Mouse (Mus musculus) heart, postnatal 0 days (tissue): ENCODE data around the gene Grcc10. TPM values are rescaled to one million over a fixed set of nuclear protein-coding genes. Genes with fewer than 3 reads are reported as not detected.

Experiments used
- ATAC-seq: fragments of 200-750 bp; cut with Nextera tagmentation; 2 replicates; pipeline ENCODE4 v1.8.0; 2017; ENCODE audit warnings: low read depth, moderate number of reproducible peaks, moderate library complexity; ENCODE audit not compliant: insufficient read depth
- DNase-seq: peaks from one replicate; pipeline ENCODE4 v3.0.0-alpha.2; 2016; ENCODE audit warnings: low spot score
- H3K27ac ChIP-seq: fragments of 300-500 bp; sonication (generic); 2 replicates; pipeline ENCODE4 v1.5.1; 2014; ENCODE audit warnings: low read depth, mild to moderate bottlenecking
- H3K27me3 ChIP-seq: fragments of 300-500 bp; sonication (generic); 2 replicates; pipeline ENCODE4 v1.6.1; 2014; ENCODE audit warnings: low read length, mixed read lengths; ENCODE audit not compliant: control insufficient read depth, insufficient read depth
- H3K36me3 ChIP-seq: fragments of 300-500 bp; sonication (generic); replicated peaks from 2 replicates; pipeline ENCODE4 v1.6.1; 2014; ENCODE audit warnings: low read length, mixed read lengths; ENCODE audit not compliant: control insufficient read depth, insufficient read depth
- H3K4me1 ChIP-seq: fragments of 300-500 bp; sonication (generic); 2 replicates; pipeline ENCODE4 v1.6.1; 2014; ENCODE audit warnings: antibody characterized with exemption; ENCODE audit not compliant: control insufficient read depth, insufficient read depth
- H3K4me2 ChIP-seq: fragments of 300-500 bp; sonication (generic); 2 replicates; pipeline ENCODE4 v1.6.1; 2014; ENCODE audit warnings: low read depth, mild to moderate bottlenecking, low read length, moderate library complexity
- H3K4me3 ChIP-seq: fragments of 300-500 bp; sonication (generic); 2 replicates; pipeline ENCODE4 v1.5.1; 2014; ENCODE audit warnings: low read depth, low read length
- H3K9ac ChIP-seq: fragments of 300-500 bp; sonication (generic); replicated peaks from 2 replicates; pipeline ENCODE4 v1.6.1; 2014; ENCODE audit warnings: low read depth, low read length, mixed read lengths
- H3K9me3 ChIP-seq: fragments of 300-500 bp; sonication (generic); replicated peaks from 2 replicates; pipeline ENCODE4 v1.6.1; 2016; ENCODE audit warnings: low read length; ENCODE audit not compliant: control insufficient read depth
- CTCF ChIP-seq: IDR thresholded peaks from 2 replicates; pipeline ENCODE4 v1.5.1; 2016; ENCODE audit warnings: antibody characterized with exemption, control low read depth, low read depth
- EP300 ChIP-seq: IDR thresholded peaks from 2 replicates; pipeline ENCODE4 v1.6.1; 2016; ENCODE audit warnings: antibody characterized with exemption, low read depth
- WGBS: fragments of 180-500 bp; shearing (Covaris S2); extraction: QIAGEN DNeasy Blood & Tissue Kit; methylation state at CpG from one replicate; pipeline ENCODE4 v1.1.7; 2014; 5-methylcytosine and 5-hydroxymethylcytosine counted together
- polyA plus RNA-seq: library from polyadenylated mRNA; unstranded; fragments of >200 nt; fragmentation: Nextera tagmentation; extraction: Ambion mirVana; gene quantifications from 2 replicates; pipeline ENCODE4 v1.2.1, GENCODE M21; 2015
- total RNA-seq: library from RNA; depleted of rRNA; stranded (reverse); fragments of >200 nt; gene quantifications from 2 replicates; pipeline ENCODE4 v1.2.3, GENCODE M21; 2014; ENCODE audit warnings: low replicate concordance

The Grcc10 gene
- total and polyA plus RNA-seq, 2 experiments from 2014 or later = 119 to 492 TPM

DNA sequence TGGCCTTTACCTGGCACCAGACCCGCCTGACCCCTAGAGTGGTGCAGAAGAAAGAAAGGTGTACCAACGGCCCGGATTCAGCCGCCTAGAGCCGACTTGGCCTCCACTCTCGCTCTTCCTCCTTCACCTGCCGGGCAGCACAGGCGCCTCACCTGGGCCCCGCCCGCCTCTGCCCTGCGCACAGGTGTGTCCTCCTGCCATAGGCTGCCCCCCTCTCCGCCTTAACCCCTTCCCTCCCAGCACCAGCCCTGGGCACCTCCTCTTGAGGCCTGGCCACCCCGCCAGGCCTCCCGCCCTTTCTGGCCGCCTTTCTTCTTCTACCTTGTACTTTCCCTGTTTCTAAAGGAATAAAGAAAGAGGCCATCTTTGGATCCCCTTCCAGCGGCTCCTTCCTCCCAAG lies 22.5 kb downstream of the Grcc10 start:
- TF ChIP-seq EP300 (no peak), CTCF (no peak)
- H3K9me3 ChIP-seq = no peaks in the 10 kb centered on the region
- ATAC-seq (no peak), DNase-seq (no peak)
- no peak overlapping the region for H3K4me3 ChIP-seq
- no peaks in the 10 kb centered on the region for H3K27me3 ChIP-seq
- peaks cover 30% of the 10 kb centered on the region for H3K36me3 ChIP-seq
- WGBS = 83% methylated on average over 13 of the region's 16 CpGs
- no peak overlapping the region for H3K4me2 ChIP-seq
- 0 out of 2 replicates have a peak overlapping the region, but pooled peaks have one; percentile 7 for H3K9ac ChIP-seq
- H3K27ac ChIP-seq = no peak overlapping the region; the same call in 1 of the 2 replicates
- peaks cover 12% of the 10 kb centered on the region for H3K4me1 ChIP-seq

DNA sequence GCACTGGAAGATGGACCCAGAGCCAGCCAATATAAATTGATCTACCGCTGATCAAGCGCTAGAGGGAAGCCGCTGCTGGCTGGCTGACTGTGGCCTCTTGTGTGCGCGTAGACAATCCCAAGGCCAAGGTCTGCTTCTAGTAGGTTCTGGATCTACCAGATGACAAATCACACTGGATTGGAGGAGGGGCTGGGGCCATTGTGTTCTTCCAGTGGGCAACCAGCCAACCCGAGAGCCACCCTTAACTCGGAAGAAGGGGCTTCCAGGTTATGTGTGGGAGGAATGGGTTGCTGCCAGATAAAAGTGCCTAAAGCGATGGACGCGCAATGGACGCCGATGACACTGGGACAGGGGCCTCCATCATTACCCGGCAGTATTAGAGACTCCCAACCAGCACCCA lies 23.2 kb downstream of the Grcc10 start:
- Histone ChIP-seq H3K4me2 (no peak overlapping the region), H3K4me3 (no peak overlapping the region), H3K36me3 (peaks cover 30% of the 10 kb centered on the region), H3K27me3 (no peaks in the 10 kb centered on the region), H3K9me3 (no peaks in the 10 kb centered on the region), H3K4me1 (peaks cover 19% of the 10 kb centered on the region), H3K27ac (no peak overlapping the region), H3K9ac (no peak overlapping the region)
- 75% methylated on average over 13 of the region's 13 CpGs for WGBS
- ATAC-seq (no peak), DNase-seq (no peak)
- TF ChIP-seq EP300 (no peak), CTCF (no peak)

DNA sequence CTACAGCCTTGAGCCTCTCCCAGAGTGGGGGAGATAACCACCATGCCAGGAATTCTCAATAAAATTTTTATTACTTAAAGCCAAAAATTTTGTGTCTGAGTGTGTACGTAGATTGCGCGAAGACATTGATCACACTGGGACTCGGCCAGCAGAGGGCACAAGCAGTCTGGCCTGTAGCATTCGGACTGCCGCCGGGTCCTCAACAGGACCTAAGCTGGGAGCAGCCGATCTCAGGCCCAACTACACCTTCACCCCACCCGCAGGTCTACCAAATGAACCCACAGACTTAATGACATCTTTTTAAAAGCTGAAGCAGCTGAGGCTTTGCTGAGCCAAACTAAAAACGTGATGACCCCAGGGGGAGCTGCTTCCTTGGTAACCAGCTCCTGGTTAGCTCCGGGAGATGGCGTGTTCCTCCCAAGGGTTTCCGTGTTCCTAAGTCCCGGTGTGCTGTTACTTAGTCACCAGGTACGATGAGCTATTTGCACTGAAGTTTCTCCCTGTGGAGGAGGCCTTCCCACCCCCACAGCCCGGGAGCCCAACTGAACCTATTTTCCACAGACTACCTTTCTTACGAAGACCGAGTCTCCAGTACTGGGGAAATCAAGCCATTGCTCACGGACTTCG lies 24.2 kb downstream of the Grcc10 start:
- no peak overlapping the region for H3K4me3 ChIP-seq
- peaks cover 22% of the 10 kb centered on the region for H3K4me1 ChIP-seq
- no peak overlapping the region for H3K27ac ChIP-seq
- peaks cover 30% of the 10 kb centered on the region for H3K36me3 ChIP-seq
- 68% methylated on average over 20 of the region's 20 CpGs for WGBS
- H3K9me3 ChIP-seq = no peaks in the 10 kb centered on the region
- ATAC-seq (no peak), DNase-seq (no peak)
- H3K4me2 ChIP-seq = no peak overlapping the region
- TF ChIP-seq CTCF = peak; percentile 63
- TF ChIP-seq EP300 = no peak
- no peak overlapping the region for H3K9ac ChIP-seq
- H3K27me3 ChIP-seq = no peaks in the 10 kb centered on the region

DNA sequence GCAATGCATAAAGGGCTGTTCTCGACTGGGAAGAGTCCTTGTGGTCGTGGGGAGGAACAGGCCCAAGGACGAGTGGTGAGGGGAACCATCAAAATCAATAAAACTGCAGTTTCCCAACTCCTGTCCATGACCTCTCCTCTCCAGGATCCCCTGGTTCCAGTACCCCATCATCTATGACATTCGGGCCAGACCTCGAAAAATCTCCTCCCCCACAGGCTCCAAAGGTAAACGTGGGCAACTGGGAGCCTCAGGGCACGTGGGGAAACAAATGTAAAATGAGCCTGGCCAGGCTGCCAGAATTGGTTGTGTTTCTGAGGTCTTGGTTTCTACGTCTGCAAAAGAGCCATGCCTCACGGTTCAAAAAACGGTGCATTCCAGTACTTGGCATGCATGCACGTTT lies 28.3 kb downstream of the Grcc10 start:
- DNase-seq (no peak), ATAC-seq (no peak)
- Histone ChIP-seq H3K4me1 (peaks cover 25% of the 10 kb centered on the region), H3K36me3 (peaks cover 44% of the 10 kb centered on the region), H3K9ac (peak overlapping the region; percentile 93), H3K9me3 (no peaks in the 10 kb centered on the region), H3K4me2 (peak overlapping the region; percentile 96), H3K27ac (peak overlapping the region; percentile 91), H3K4me3 (peak overlapping the region; percentile 90), H3K27me3 (no peaks in the 10 kb centered on the region)
- no peak for TF ChIP-seq EP300
- no peak for TF ChIP-seq CTCF
- 9% methylated on average over 11 of the region's 11 CpGs for WGBS

DNA sequence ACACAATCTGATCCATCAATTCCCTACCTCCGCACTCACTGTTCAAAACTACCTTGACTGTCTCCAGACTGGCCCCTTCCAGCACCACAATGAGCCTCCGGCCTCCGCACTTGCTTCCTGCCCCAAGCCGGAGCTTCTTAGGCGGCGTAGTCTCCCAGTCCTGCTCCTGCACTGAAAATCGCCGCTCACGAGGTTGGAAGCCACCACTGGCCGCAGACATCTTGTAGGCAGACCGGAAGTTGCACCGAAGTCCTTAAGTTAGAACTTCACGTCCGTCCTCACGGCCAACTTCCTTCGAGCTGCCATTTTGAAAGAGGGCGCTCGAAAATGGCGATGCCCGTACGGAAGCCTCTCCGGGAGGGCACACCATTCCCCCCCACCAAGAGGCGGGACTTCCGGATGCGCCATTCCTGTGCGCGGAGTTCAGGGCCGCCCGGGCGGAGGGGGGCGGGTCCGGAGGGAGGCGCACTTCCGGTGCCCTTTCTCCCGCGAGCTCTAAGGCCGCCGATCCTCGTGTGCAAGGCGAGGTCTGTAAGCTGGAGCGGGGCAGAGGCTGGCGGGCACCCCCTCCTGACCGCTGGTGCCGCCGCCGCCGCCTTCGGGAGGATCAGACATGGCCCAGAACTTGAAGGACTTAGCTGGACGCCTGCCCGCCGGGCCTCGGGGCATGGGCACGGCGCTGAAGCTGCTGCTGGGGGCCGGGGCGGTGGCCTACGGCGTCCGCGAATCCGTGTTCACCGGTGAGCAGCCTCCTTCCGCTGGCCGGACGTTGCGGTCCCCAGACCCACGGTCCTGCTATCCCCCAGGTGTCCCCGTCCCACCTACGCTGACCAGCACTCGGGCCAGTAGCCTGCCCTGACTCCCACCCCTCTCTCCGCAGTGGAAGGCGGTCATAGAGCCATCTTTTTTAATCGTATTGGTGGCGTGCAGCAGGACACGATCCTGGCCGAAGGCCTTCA lies 29.1 kb downstream of the Grcc10 start, which contains the start of the genes Emg1 and Phb2:
Gene Emg1, minus strand, starts transcription at position 355 of the 959 bp plus-strand sequence.
Gene Phb2, plus strand, starts transcription at position 513 of the 959 bp plus-strand sequence.
- Histone ChIP-seq H3K4me2 (peak within 1 kb of the TSS; percentile 96), H3K27me3 (no peaks in the 10 kb centered on the region), H3K9me3 (no peaks in the 10 kb centered on the region), H3K27ac (peak within 1 kb of the TSS; percentile 91), H3K4me3 (peak within 1 kb of the TSS; percentile 90), H3K36me3 (peaks cover 51% of the 10 kb centered on the region), H3K9ac (peak within 1 kb of the TSS; percentile 93), H3K4me1 (peaks cover 25% of the 10 kb centered on the region)
- under 1% methylated on average over 74 of the region's 76 CpGs for WGBS
- peak; percentile 98 for ATAC-seq
- TF ChIP-seq CTCF (no peak), EP300 (peak; percentile 81)
- DNase-seq = peak; percentile 98
